Mouse (Mus musculus) hindbrain, embryonic 11.5 days (tissue): Measurements from ENCODE around the gene 1700029J07Rik. TPM values are rescaled to one million over a fixed set of nuclear protein-coding genes. Genes with fewer than 3 reads are reported as not detected.

ENCODE experiments used
- ATAC-seq: fragments of 200-750 bp; cut with Nextera tagmentation; 2 replicates; pipeline ENCODE4 v1.8.0; 2017; ENCODE audit warnings: mild to moderate bottlenecking, moderate TSS enrichment, moderate library complexity; ENCODE audit not compliant: low FRiP score
- DNase-seq: peaks from one replicate; pipeline ENCODE4 v3.0.0-alpha.2; 2015; ENCODE audit warnings: low spot score
- H3K27ac ChIP-seq: fragments of 300-500 bp; sonication (generic); 2 replicates; pipeline ENCODE4 v1.5.1; 2014; ENCODE audit warnings: mild to moderate bottlenecking, low read depth, low read length
- H3K27me3 ChIP-seq: fragments of 300-500 bp; sonication (generic); 2 replicates; pipeline ENCODE4 v1.6.1; 2014; ENCODE audit warnings: mild to moderate bottlenecking, low read length, moderate library complexity, mixed read lengths; ENCODE audit not compliant: control insufficient read depth, insufficient read depth
- H3K36me3 ChIP-seq: fragments of 300-500 bp; sonication (generic); 2 replicates; pipeline ENCODE4 v1.6.1; 2014; ENCODE audit warnings: mild to moderate bottlenecking, low read length, moderate library complexity, mixed read lengths; ENCODE audit not compliant: control insufficient read depth, insufficient read depth
- H3K4me1 ChIP-seq: fragments of 300-500 bp; sonication (generic); replicated peaks from 2 replicates; pipeline ENCODE4 v1.6.1; 2014; ENCODE audit warnings: low read length, mixed read lengths; ENCODE audit not compliant: control insufficient read depth, insufficient read depth
- H3K4me2 ChIP-seq: fragments of 300-500 bp; sonication (generic); replicated peaks from 2 replicates; pipeline ENCODE4 v1.6.1; 2014; ENCODE audit warnings: mild to moderate bottlenecking, low read depth, low read length
- H3K4me3 ChIP-seq: fragments of 300-500 bp; sonication (generic); 2 replicates; pipeline ENCODE4 v1.5.1; 2014; ENCODE audit warnings: low read depth, low read length
- H3K9ac ChIP-seq: fragments of 300-500 bp; sonication (generic); 2 replicates; pipeline ENCODE4 v1.6.1; 2014; ENCODE audit warnings: low read depth, low read length
- H3K9me3 ChIP-seq: fragments of 300-500 bp; sonication (generic); 2 replicates; pipeline ENCODE4 v1.6.1; 2016; ENCODE audit warnings: low read length; ENCODE audit not compliant: control insufficient read depth
- WGBS: fragments of 180-500 bp; shearing (Covaris S2); extraction: QIAGEN DNeasy Blood & Tissue Kit; methylation state at CpG from one replicate; pipeline ENCODE4 v1.1.7; 2014; 5-methylcytosine and 5-hydroxymethylcytosine counted together
- polyA plus RNA-seq: library from polyadenylated mRNA; unstranded; fragments of >200 nt; fragmentation: Nextera tagmentation; extraction: Ambion mirVana; gene quantifications from 2 replicates; pipeline ENCODE4 v1.2.1, GENCODE M21; 2014

Gene 1700029J07Rik
- polyA plus RNA-seq, 1 experiment from 2014 or later = 3.9 TPM

- Histone ChIP-seq H3K27ac (no peak overlapping the region), H3K4me3 (no peak overlapping the region), H3K9me3 (no peaks in the 10 kb centered on the region), H3K36me3 (no peaks in the 10 kb centered on the region), H3K9ac (no peak overlapping the region), H3K4me1 (no peaks in the 10 kb centered on the region), H3K4me2 (no peak overlapping the region), H3K27me3 (no peaks in the 10 kb centered on the region)
- DNase-seq (no peak), ATAC-seq (no peak)
- 89% methylated on average over 15 of the region's 15 CpGs for WGBS
Observed at GRCm38 (mm10) chr8:45918891-45919290, 56.2 kb downstream of the 1700029J07Rik start.

- 79% methylated on average over 20 of the region's 20 CpGs for WGBS
- DNase-seq (no peak), ATAC-seq (no peak)
Observed at GRCm38 (mm10) chr8:45917040-45917679, 57.9 kb downstream of the 1700029J07Rik start.

GRCm38 (mm10) chr8:45916496-45916895, 58.6 kb downstream of the 1700029J07Rik start:
- 84% methylated on average over 3 of the region's 3 CpGs for WGBS
- no peak for DNase-seq
- ATAC-seq = no peak
- Histone ChIP-seq H3K36me3 (no peaks in the 10 kb centered on the region), H3K27ac (no peak overlapping the region), H3K27me3 (no peaks in the 10 kb centered on the region), H3K4me1 (no peaks in the 10 kb centered on the region), H3K4me3 (no peak overlapping the region), H3K9me3 (no peaks in the 10 kb centered on the region), H3K9ac (no peak overlapping the region), H3K4me2 (no peak overlapping the region)

More at GRCm38 (mm10) chr8:45917040-45917679, 57.9 kb downstream of the 1700029J07Rik start:
- Histone ChIP-seq H3K4me2 (no peak overlapping the region), H3K36me3 (no peaks in the 10 kb centered on the region), H3K4me1 (no peaks in the 10 kb centered on the region), H3K27me3 (no peaks in the 10 kb centered on the region), H3K9ac (no peak overlapping the region), H3K9me3 (no peaks in the 10 kb centered on the region), H3K27ac (no peak overlapping the region), H3K4me3 (no peak overlapping the region)

GRCm38 (mm10) chr8:45913707-45914106, 61.3 kb downstream of the 1700029J07Rik start:
- H3K4me2 ChIP-seq = no peak overlapping the region
- H3K27ac ChIP-seq = no peak overlapping the region
- no peaks in the 10 kb centered on the region for H3K9me3 ChIP-seq
- no peaks in the 10 kb centered on the region for H3K36me3 ChIP-seq
- no peak for DNase-seq
- 88% methylated on average over 11 of the region's 11 CpGs for WGBS
- H3K4me1 ChIP-seq = no peaks in the 10 kb centered on the region
- H3K4me3 ChIP-seq = no peak overlapping the region
- H3K9ac ChIP-seq = no peak overlapping the region
- H3K27me3 ChIP-seq = no peaks in the 10 kb centered on the region
- no peak for ATAC-seq

- no peak overlapping the region for H3K4me2 ChIP-seq
- DNase-seq (no peak), ATAC-seq (no peak)
- WGBS = 91% methylated on average over 4 of the region's 4 CpGs
- no peaks in the 10 kb centered on the region for H3K9me3 ChIP-seq
- H3K9ac ChIP-seq = no peak overlapping the region
- no peak overlapping the region for H3K4me3 ChIP-seq
- no peaks in the 10 kb centered on the region for H3K27me3 ChIP-seq
- no peak overlapping the region for H3K27ac ChIP-seq
- no peaks in the 10 kb centered on the region for H3K36me3 ChIP-seq
- no peaks in the 10 kb centered on the region for H3K4me1 ChIP-seq
Observed at GRCm38 (mm10) chr8:45906251-45906619, 68.8 kb downstream of the 1700029J07Rik start.

- Histone ChIP-seq H3K4me2 (no peak overlapping the region), H3K4me3 (no peak overlapping the region), H3K36me3 (no peaks in the 10 kb centered on the region), H3K27ac (no peak overlapping the region), H3K4me1 (no peaks in the 10 kb centered on the region), H3K27me3 (no peaks in the 10 kb centered on the region), H3K9ac (no peak overlapping the region), H3K9me3 (no peaks in the 10 kb centered on the region)
- no peak for DNase-seq
- ATAC-seq = no peak
- WGBS = 92% methylated on average over 7 of the region's 7 CpGs
Observed at GRCm38 (mm10) chr8:45905591-45906250, 69.3 kb downstream of the 1700029J07Rik start.

- H3K9ac ChIP-seq = no peak overlapping the region
- H3K9me3 ChIP-seq = no peaks in the 10 kb centered on the region
- H3K27me3 ChIP-seq = no peaks in the 10 kb centered on the region
- H3K4me2 ChIP-seq = no peak overlapping the region
- no peak for ATAC-seq
- 55% methylated on average over 3 of the region's 3 CpGs for WGBS
- H3K4me3 ChIP-seq = no peak overlapping the region
- no peak overlapping the region for H3K27ac ChIP-seq
- no peaks in the 10 kb centered on the region for H3K4me1 ChIP-seq
- no peak for DNase-seq
- no peaks in the 10 kb centered on the region for H3K36me3 ChIP-seq
Observed at GRCm38 (mm10) chr8:45903659-45904058, 71.4 kb downstream of the 1700029J07Rik start.
